Mouse (Mus musculus) v-Abl transformed pro-B cells (cell line): Measurements from ENCODE around the gene Utf1.

ENCODE experiments used
- in situ Hi-C, 2 experiments: fragments of 400-800 bp; cut with MboI; formaldehyde crosslinking; loops; one replicate each; pipeline ENCODE4 v1.15.1; 2025; ENCODE audit not compliant: unreplicated experiment in 2 of 2

Gene Utf1

GRCm38 (mm10) chr7:139937138-139937537, 6.5 kb upstream of the Utf1 start:
- in situ Hi-C loops, result no loop called here

GRCm38 (mm10) chr7:139937810-139938209, 5.8 kb upstream of the Utf1 start:
- in situ Hi-C loops, result no loop called here

- in situ Hi-C loops, result no loop called here
These were observed 2.9 kb upstream of the Utf1 start for GRCm38 (mm10) chr7:139940476-139941209.

- in situ Hi-C loops, result no loop called here
These were observed 977 bp downstream of the Utf1 start for GRCm38 (mm10) chr7:139944291-139945240.

GRCm38 (mm10) chr7:139945516-139945915, 1.9 kb downstream of the Utf1 start:
- in situ Hi-C loops, result no loop called here

GRCm38 (mm10) chr7:139946032-139946431, 2.4 kb downstream of the Utf1 start:
- in situ Hi-C loops, result no loop called here

- in situ Hi-C loops, result loop anchor here in 1 of 2 experiments (25.0 kb wide), 1 partner anchor 837 kb away; the partner anchor contains the start of gene Syce1
These were observed 6.3 kb downstream of the Utf1 start for GRCm38 (mm10) chr7:139949893-139950282.

GRCm38 (mm10) chr7:139950283-139950971, 6.8 kb downstream of the Utf1 start:
- in situ Hi-C loops, result loop anchor here in 1 of 2 experiments (25.0 kb wide), 1 partner anchor 837 kb away; the partner anchor contains the start of gene Syce1

GRCm38 (mm10) chr7:139951079-139951478, 7.5 kb downstream of the Utf1 start:
- in situ Hi-C loops, result loop anchor here in 1 of 2 experiments (25.0 kb wide), 1 partner anchor 836 kb away; the partner anchor contains the start of gene Syce1

- in situ Hi-C loops, result loop anchor here in 1 of 2 experiments (25.0 kb wide), 1 partner anchor 835 kb away; the partner anchor contains the start of gene Syce1
These were observed 8.5 kb downstream of the Utf1 start for GRCm38 (mm10) chr7:139951991-139952633.

- in situ Hi-C loops, result loop anchor here in 1 of 2 experiments (25.0 kb wide), 1 partner anchor 832 kb away; the partner anchor contains the start of gene Syce1
These were observed 11.9 kb downstream of the Utf1 start for GRCm38 (mm10) chr7:139955505-139955904.

GRCm38 (mm10) chr7:139956658-139957057, 13.1 kb downstream of the Utf1 start:
- in situ Hi-C loops, result loop anchor here in 1 of 2 experiments (25.0 kb wide), 1 partner anchor 831 kb away; the partner anchor contains the start of gene Syce1

- in situ Hi-C loops, result loop anchor here in 1 of 2 experiments (25.0 kb wide), 1 partner anchor 830 kb away; the partner anchor contains the start of gene Syce1
These were observed 13.8 kb downstream of the Utf1 start for GRCm38 (mm10) chr7:139957437-139957836.

- in situ Hi-C loops, result loop anchor here in 1 of 2 experiments (25.0 kb wide), 1 partner anchor 829 kb away; the partner anchor contains the start of gene Syce1
These were observed 14.4 kb downstream of the Utf1 start for GRCm38 (mm10) chr7:139957958-139958357.

- in situ Hi-C loops, result loop anchor here (10.0 to 25.0 kb wide), 2 partner anchors 826 to 944 kb away; partner anchors contain the start of genes Cox8b (in 1 of the 2) and Syce1 (in 1 of the 2)
These were observed 17.6 kb downstream of the Utf1 start for GRCm38 (mm10) chr7:139961141-139961540.

GRCm38 (mm10) chr7:139963814-139964213, 20.2 kb downstream of the Utf1 start:
- in situ Hi-C loops, result loop anchor here (10.0 to 25.0 kb wide), 2 partner anchors 823 to 941 kb away; partner anchors contain the start of genes Cox8b (in 1 of the 2) and Syce1 (in 1 of the 2)

GRCm38 (mm10) chr7:139967175-139967574, 23.6 kb downstream of the Utf1 start:
- in situ Hi-C loops, result loop anchor here (5.0 to 25.0 kb wide), 3 partner anchors 175 to 938 kb away; partner anchors contain the start of genes Cox8b (in 1 of the 2) and Syce1 (in 1 of the 2)

- in situ Hi-C loops, result loop anchor here (5.0 to 25.0 kb wide), 3 partner anchors 174 to 936 kb away; partner anchors contain the start of genes Cox8b (in 1 of the 2) and Syce1 (in 1 of the 2)
These were observed 24.8 kb downstream of the Utf1 start for GRCm38 (mm10) chr7:139968428-139968827.
